Mouse (Mus musculus) hindbrain, embryonic 12.5 days (tissue): Measurements from ENCODE around the gene Cars2. TPM values are rescaled to one million over a fixed set of nuclear protein-coding genes. Genes with fewer than 3 reads are reported as not detected.

Experiments
- ATAC-seq: fragments of 200-750 bp; cut with Nextera tagmentation; 2 replicates; pipeline ENCODE4 v1.8.0; 2017; ENCODE audit warnings: moderate TSS enrichment; ENCODE audit not compliant: low FRiP score
- H3K27ac ChIP-seq: fragments of 300-500 bp; sonication (generic); 2 replicates; pipeline ENCODE4 v1.5.1; 2016; ENCODE audit warnings: mild to moderate bottlenecking
- H3K27me3 ChIP-seq: fragments of 300-500 bp; sonication (generic); 2 replicates; pipeline ENCODE4 v1.6.1; 2016; ENCODE audit warnings: mild to moderate bottlenecking
- H3K36me3 ChIP-seq: fragments of 300-500 bp; sonication (generic); 2 replicates; pipeline ENCODE4 v1.6.1; 2016; ENCODE audit warnings: mild to moderate bottlenecking
- H3K4me1 ChIP-seq: fragments of 300-500 bp; sonication (generic); 2 replicates; pipeline ENCODE4 v1.6.1; 2016
- H3K4me2 ChIP-seq: fragments of 300-500 bp; sonication (generic); replicated peaks from 2 replicates; pipeline ENCODE4 v1.6.1; 2016; ENCODE audit warnings: mild to moderate bottlenecking
- H3K4me3 ChIP-seq: fragments of 300-500 bp; sonication (generic); 2 replicates; pipeline ENCODE4 v1.5.1; 2016; ENCODE audit warnings: mild to moderate bottlenecking
- H3K9ac ChIP-seq: fragments of 300-500 bp; sonication (generic); 2 replicates; pipeline ENCODE4 v1.6.1; 2016; ENCODE audit warnings: mild to moderate bottlenecking, moderate library complexity
- H3K9me3 ChIP-seq: fragments of 300-500 bp; sonication (generic); replicated peaks from 2 replicates; pipeline ENCODE4 v1.6.1; 2016; ENCODE audit warnings: mild to moderate bottlenecking
- WGBS: fragments of 180-500 bp; shearing (Covaris S2); methylation state at CpG from one replicate; pipeline ENCODE4 v1.1.7; 2016; 5-methylcytosine and 5-hydroxymethylcytosine counted together
- polyA plus RNA-seq: library from polyadenylated mRNA; unstranded; fragments of >200 nt; fragmentation: Nextera tagmentation; extraction: Ambion mirVana; gene quantifications from 2 replicates; pipeline ENCODE4 v1.2.1, GENCODE M21; 2016

Gene Cars2
- 17.9 and 20.6 TPM in 2 replicates for polyA plus RNA-seq

- Histone ChIP-seq H3K27me3 (no peaks in the 10 kb centered on the region), H3K4me3 (peak within 1 kb of the TSS; percentile 82), H3K9ac (peak within 1 kb of the TSS; percentile 93), H3K36me3 (peaks cover 10% of the 10 kb centered on the region), H3K27ac (peak within 1 kb of the TSS; percentile 92), H3K9me3 (no peaks in the 10 kb centered on the region), H3K4me1 (peaks cover 16% of the 10 kb centered on the region), H3K4me2 (peak within 1 kb of the TSS; percentile 74)
- ATAC-seq: peak; percentile 66
- WGBS: under 1% methylated on average over 53 of the region's 53 CpGs
Measured at GRCm38 (mm10) chr8:11550281-11550948, at the start of gene Cars2. Cars2 (minus strand) TSS chr8:11550783.

- no peak overlapping the region for H3K9ac ChIP-seq
- H3K27ac ChIP-seq: no peak overlapping the region
- no peaks in the 10 kb centered on the region for H3K36me3 ChIP-seq
- H3K4me1 ChIP-seq: no peaks in the 10 kb centered on the region
- H3K9me3 ChIP-seq: peaks cover 4% of the 10 kb centered on the region; the same call in 1 of the 2 replicates
- no peak for ATAC-seq
- whole genome bisulfite sequencing: 74% methylated on average over 12 of the region's 12 CpGs
- H3K4me3 ChIP-seq: no peak overlapping the region
- H3K4me2 ChIP-seq: no peak overlapping the region
- H3K27me3 ChIP-seq: no peaks in the 10 kb centered on the region
Measured at GRCm38 (mm10) chr8:11593222-11593884, 42.8 kb upstream of the Cars2 start.

DNA sequence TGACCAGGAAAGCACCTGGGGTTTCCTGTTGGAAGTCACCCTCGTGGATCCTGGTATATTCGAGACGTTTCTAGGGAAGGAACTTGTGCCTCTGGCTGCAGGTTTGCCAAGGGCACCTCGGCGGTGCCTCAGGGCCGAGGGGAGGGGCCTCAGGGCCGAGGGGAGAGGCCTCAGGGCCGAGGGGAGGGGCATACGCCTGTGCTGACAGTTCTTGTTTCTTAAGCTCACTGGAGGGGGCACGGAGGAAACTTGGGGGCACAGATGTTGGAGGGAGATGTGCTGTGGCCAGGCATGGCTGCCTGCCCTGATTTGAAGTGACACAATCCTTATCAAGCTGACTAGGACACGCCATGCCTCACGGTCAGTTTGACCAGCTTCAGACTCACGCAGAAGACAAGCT lies 41.7 kb upstream of the Cars2 start:
- no peaks in the 10 kb centered on the region for H3K4me1 ChIP-seq
- no peak overlapping the region for H3K4me3 ChIP-seq
- no peak overlapping the region for H3K9ac ChIP-seq
- WGBS: 48% methylated on average over 13 of the region's 13 CpGs
- no peaks in the 10 kb centered on the region for H3K36me3 ChIP-seq
- H3K9me3 ChIP-seq: peaks cover 4% of the 10 kb centered on the region; the same call in 1 of the 2 replicates
- ATAC-seq: no peak
- H3K27ac ChIP-seq: no peak overlapping the region
- no peak overlapping the region for H3K4me2 ChIP-seq
- H3K27me3 ChIP-seq: no peaks in the 10 kb centered on the region

GRCm38 (mm10) chr8:11591837-11592236 lies 41.3 kb upstream of the Cars2 start:
- Histone ChIP-seq H3K36me3 (no peaks in the 10 kb centered on the region), H3K4me3 (no peak overlapping the region), H3K4me2 (no peak overlapping the region), H3K27me3 (no peaks in the 10 kb centered on the region), H3K9ac (no peak overlapping the region), H3K27ac (no peak overlapping the region), H3K4me1 (no peaks in the 10 kb centered on the region), H3K9me3 (peaks cover 1% of the 10 kb centered on the region; the same call in 1 of the 2 replicates)
- 78% methylated on average over 4 of the region's 4 CpGs for WGBS
- ATAC-seq: no peak

DNA sequence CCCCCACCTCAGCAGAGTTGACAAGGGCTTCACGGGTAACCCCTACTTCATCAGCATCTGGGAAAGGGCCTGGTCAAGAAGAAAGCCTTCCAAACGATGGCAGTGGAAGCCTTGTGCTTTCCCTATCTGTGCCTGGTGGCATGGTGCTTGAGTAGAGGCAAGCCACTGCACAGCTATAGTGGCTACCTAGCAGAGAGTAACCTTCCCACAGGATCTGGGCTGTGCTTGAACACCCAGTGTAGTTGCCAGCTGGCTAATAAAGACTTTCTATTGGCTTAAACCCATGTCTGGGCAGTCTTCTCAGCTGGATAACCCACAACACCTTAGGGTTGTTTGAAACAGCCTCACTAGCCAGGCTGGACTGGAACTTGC lies 35.8 kb upstream of the Cars2 start:
- 72% methylated on average over 2 of the region's 2 CpGs for WGBS
- H3K4me1 ChIP-seq: no peaks in the 10 kb centered on the region
- H3K4me2 ChIP-seq: no peak overlapping the region
- peaks cover 8% of the 10 kb centered on the region; the same call in 1 of the 2 replicates for H3K9me3 ChIP-seq
- H3K27me3 ChIP-seq: no peaks in the 10 kb centered on the region
- no peak overlapping the region for H3K27ac ChIP-seq
- H3K9ac ChIP-seq: no peak overlapping the region
- ATAC-seq: no peak
- no peak overlapping the region for H3K4me3 ChIP-seq
- H3K36me3 ChIP-seq: no peaks in the 10 kb centered on the region

GRCm38 (mm10) chr8:11585513-11586373 lies 35.2 kb upstream of the Cars2 start:
- Histone ChIP-seq H3K27ac (no peak overlapping the region), H3K36me3 (no peaks in the 10 kb centered on the region), H3K4me2 (no peak overlapping the region), H3K4me3 (no peak overlapping the region), H3K27me3 (no peaks in the 10 kb centered on the region), H3K4me1 (no peaks in the 10 kb centered on the region), H3K9ac (no peak overlapping the region), H3K9me3 (peaks cover 8% of the 10 kb centered on the region; the same call in 1 of the 2 replicates)
- no peak for ATAC-seq
- WGBS: 80% methylated on average over 21 of the region's 21 CpGs

DNA sequence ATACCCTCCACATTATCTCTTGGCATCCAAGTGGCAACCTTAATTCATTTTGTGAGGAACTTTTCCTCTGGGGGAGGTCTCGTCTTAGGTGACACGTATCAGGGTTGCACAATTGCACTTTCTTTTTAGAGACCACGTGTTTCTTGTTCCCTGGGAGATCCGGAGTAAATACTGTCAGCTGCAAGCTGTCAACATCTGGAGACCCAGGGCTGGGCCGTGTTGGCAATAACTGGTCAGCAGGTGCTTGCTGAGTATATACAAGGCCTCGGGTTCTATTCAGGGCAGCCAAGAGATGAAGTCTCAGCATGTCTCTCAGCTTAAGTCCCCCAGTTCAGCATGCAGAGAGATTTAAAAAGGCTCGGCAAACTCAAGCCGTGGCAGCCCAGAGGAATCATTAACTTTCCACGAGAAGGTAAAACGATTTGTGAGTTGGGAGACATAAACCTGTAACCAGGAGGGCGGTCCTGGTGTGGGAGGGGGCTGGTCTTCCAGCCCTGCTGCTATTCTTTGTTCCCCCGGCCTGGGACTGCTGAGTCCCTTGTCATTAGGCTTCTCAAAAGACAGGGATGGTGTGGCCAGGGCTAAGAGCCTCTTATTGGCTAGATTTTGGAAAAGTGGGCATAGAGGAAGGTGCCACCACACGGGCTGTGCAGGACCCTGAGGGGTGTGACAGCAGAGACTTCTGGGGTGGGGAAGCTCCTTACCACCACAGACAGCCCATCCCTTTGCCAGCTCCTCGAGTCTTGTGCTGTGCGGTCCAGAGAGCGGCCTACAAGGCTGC lies 25.2 kb upstream of the Cars2 start:
- no peak overlapping the region for H3K4me2 ChIP-seq
- no peaks in the 10 kb centered on the region for H3K27me3 ChIP-seq
- H3K27ac ChIP-seq: no peak overlapping the region
- H3K36me3 ChIP-seq: no peaks in the 10 kb centered on the region
- H3K4me1 ChIP-seq: no peaks in the 10 kb centered on the region
- H3K9ac ChIP-seq: no peak overlapping the region
- 65% methylated on average over 16 of the region's 16 CpGs for WGBS
- H3K4me3 ChIP-seq: no peak overlapping the region
- ATAC-seq: no peak
- no peaks in the 10 kb centered on the region for H3K9me3 ChIP-seq

DNA sequence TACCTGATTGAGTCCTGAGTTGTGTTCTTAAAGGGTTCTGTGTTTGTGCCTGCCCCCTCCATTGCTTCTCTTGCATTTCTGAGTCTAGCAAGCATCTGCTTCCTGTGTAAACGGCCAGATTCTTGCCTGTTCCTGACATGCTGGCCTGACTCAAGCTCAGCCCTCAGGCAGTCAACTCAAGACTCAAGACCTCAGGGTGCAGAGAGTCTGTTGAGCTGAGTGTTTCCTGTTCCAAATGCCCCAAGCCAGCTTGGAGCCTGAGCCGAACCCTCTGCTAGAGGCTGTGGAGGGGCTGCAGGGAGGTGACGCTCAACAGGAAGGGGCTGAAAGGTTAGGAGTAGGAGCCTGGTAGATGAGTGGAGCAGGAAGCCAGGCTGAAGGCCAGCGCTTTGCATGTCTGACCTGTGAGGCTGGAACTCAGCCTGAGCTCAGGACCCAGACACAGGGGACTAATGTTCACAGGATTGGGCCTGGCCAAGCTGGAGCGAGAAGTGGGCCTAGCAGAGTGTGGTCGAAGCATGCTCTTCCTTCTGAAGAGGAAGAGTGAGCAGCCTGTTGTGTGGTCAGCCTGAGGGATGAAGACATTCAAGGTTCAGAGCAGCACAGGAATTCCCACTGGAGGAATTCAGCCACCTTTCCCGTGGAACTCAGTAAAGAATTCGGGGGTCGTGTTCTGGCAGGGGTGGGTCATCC lies 24.5 kb upstream of the Cars2 start:
- H3K4me1 ChIP-seq: no peaks in the 10 kb centered on the region
- H3K4me2 ChIP-seq: no peak overlapping the region
- no peak overlapping the region for H3K27ac ChIP-seq
- no peak overlapping the region for H3K9ac ChIP-seq
- WGBS: 71% methylated on average over 9 of the region's 9 CpGs
- ATAC-seq: no peak
- no peak overlapping the region for H3K4me3 ChIP-seq
- no peaks in the 10 kb centered on the region for H3K9me3 ChIP-seq
- no peaks in the 10 kb centered on the region for H3K36me3 ChIP-seq
- H3K27me3 ChIP-seq: no peaks in the 10 kb centered on the region

GRCm38 (mm10) chr8:11572428-11572827 lies 21.8 kb upstream of the Cars2 start:
- Histone ChIP-seq H3K4me2 (no peak overlapping the region), H3K4me3 (no peak overlapping the region), H3K27me3 (no peaks in the 10 kb centered on the region), H3K9ac (no peak overlapping the region), H3K9me3 (no peaks in the 10 kb centered on the region), H3K27ac (no peak overlapping the region), H3K4me1 (no peaks in the 10 kb centered on the region), H3K36me3 (peaks cover 3% of the 10 kb centered on the region; the same call in 1 of the 2 replicates)
- no peak for ATAC-seq
- WGBS: 71% methylated on average over 6 of the region's 6 CpGs

DNA sequence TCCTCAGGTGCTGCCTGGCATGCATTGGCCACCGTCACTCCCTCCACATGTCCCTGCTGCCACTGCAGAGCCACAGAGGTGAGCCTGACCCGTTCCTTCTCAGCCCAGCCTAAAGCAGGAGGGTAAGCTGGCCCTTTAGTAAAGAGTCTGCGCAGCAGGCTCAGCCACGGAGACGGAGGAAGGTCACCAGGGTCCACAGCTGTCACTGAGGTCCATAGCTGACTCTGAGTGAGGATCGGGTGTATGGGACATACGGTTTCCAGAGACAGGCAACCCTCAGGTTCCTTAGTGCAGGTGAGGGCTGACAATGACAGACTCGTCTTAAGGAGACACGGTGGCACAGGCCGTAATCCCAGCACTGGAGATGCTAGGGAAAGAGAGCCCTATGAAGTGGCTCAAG lies 21.4 kb upstream of the Cars2 start:
- H3K9ac ChIP-seq: no peak overlapping the region
- H3K9me3 ChIP-seq: no peaks in the 10 kb centered on the region
- no peak overlapping the region for H3K4me2 ChIP-seq
- no peaks in the 10 kb centered on the region for H3K4me1 ChIP-seq
- WGBS: 86% methylated on average over 10 of the region's 10 CpGs
- ATAC-seq: no peak
- no peak overlapping the region for H3K27ac ChIP-seq
- no peaks in the 10 kb centered on the region for H3K27me3 ChIP-seq
- H3K4me3 ChIP-seq: no peak overlapping the region
- peaks cover 8% of the 10 kb centered on the region for H3K36me3 ChIP-seq

DNA sequence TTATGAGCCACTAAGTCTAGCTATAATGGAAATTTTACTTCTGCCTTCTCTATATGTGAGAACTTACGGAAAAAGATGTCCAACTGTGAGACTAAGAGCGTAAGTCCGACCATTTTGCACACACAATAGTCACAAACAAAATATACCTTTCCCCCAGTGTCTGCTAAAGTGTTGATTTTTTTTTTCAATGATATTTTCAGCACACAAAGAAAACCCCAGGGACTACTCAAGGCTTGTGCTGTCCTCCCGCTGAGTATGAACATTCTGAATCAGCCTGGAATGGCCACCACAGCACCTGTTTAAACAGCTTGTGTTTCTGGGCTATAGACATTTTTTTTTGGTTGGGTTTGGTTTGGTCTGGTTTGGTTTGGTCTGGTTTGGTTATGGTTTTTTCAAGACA lies 20.2 kb upstream of the Cars2 start:
- no peaks in the 10 kb centered on the region for H3K4me1 ChIP-seq
- WGBS: 92% methylated on average over 4 of the region's 4 CpGs
- ATAC-seq: no peak
- H3K36me3 ChIP-seq: peaks cover 17% of the 10 kb centered on the region
- H3K4me3 ChIP-seq: no peak overlapping the region
- no peaks in the 10 kb centered on the region for H3K9me3 ChIP-seq
- H3K4me2 ChIP-seq: no peak overlapping the region
- H3K27ac ChIP-seq: no peak overlapping the region
- H3K27me3 ChIP-seq: no peaks in the 10 kb centered on the region
- H3K9ac ChIP-seq: no peak overlapping the region
